ENCODE assay signal across 26 mouse cellular contexts in the genomic region with DNA sequence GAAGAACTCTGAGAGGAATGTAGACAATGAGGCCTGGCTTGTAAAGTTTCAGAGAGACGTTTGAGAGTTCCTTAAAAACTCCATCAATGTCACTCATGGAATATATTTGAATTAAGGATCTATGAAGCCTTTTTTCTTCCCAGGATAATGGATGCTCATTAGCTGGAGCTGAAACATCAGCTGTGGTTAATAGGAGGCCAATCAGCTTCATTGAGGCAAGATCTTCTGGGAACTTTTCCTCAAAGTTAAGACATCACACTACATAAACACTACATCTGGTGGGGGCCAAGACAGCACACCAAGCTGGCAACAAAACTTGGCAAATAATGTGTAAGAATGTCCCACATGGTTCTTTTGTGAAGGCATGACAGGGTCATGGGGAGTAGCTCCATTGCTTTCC.
"Had no signal": no experiment of that assay in that cellular context is flagged by ENCODE, and none has a peak within 500 bp of the region (broad histone marks: within the 10 kb centered on the region; RNA-seq: fewer than 3 reads in every experiment).

No protein-coding gene starts in this region.

- ATAC-seq: hindbrain, postnatal 0 days; intestine, embryonic 16.5 days; liver, embryonic 12.5 days had no signal

- H3K27ac ChIP-seq: heart, adult 2 months; heart, embryonic 10.5 days; hindbrain, embryonic 10.5 days; hindbrain, embryonic 12.5 days; hindbrain, embryonic 15.5 days; hindbrain, postnatal 0 days; kidney, embryonic 15.5 days; kidney, postnatal 0 days; limb, embryonic 13.5 days; limb, embryonic 15.5 days; liver, embryonic 12.5 days; liver, embryonic 14.5 days had no signal

- DNase-seq: gastrocnemius, postnatal 14 days; heart, adult 2 months; heart, postnatal 10 days; heart, postnatal 4 days; kidney, adult 11 months; kidney, adult 2 months; kidney, adult 9 months; kidney, postnatal 14 days; kidney, postnatal 36 days; layer of hippocampus, adult 9-11 months; layer of hippocampus, postnatal 36 days; left cerebral cortex, postnatal 4 days; lung, adult 18-20 months had no signal

- H3K27me3 ChIP-seq: heart, embryonic 12.5 days; hindbrain, embryonic 12.5 days; hindbrain, embryonic 15.5 days; kidney, embryonic 15.5 days; liver, embryonic 12.5 days had no signal

- H3K4me2 ChIP-seq: heart, embryonic 12.5 days; hindbrain, embryonic 12.5 days; hindbrain, embryonic 15.5 days; kidney, embryonic 15.5 days; limb, embryonic 13.5 days; limb, embryonic 15.5 days; liver, embryonic 12.5 days had no signal

- H3K9me3 ChIP-seq: heart, embryonic 10.5 days; hindbrain, embryonic 10.5 days; hindbrain, embryonic 12.5 days; hindbrain, embryonic 15.5 days; kidney, embryonic 15.5 days; limb, embryonic 13.5 days; limb, embryonic 15.5 days; liver, embryonic 12.5 days had no signal

- H3K4me3 ChIP-seq: heart, adult 2 months; heart, embryonic 10.5 days; heart, embryonic 12.5 days; hindbrain, embryonic 10.5 days; hindbrain, embryonic 12.5 days; hindbrain, embryonic 15.5 days; kidney, embryonic 15.5 days; limb, embryonic 13.5 days; limb, embryonic 15.5 days; liver, embryonic 12.5 days had no signal

- H3K36me3 ChIP-seq: heart, embryonic 10.5 days; heart, embryonic 12.5 days; hindbrain, embryonic 10.5 days; hindbrain, embryonic 12.5 days; hindbrain, embryonic 15.5 days; kidney, embryonic 15.5 days; limb, embryonic 13.5 days; limb, embryonic 15.5 days; liver, embryonic 12.5 days had no signal

- H3K9ac ChIP-seq: heart, embryonic 12.5 days; hindbrain, embryonic 12.5 days; hindbrain, embryonic 15.5 days; kidney, embryonic 15.5 days; limb, embryonic 13.5 days; limb, embryonic 15.5 days; liver, embryonic 12.5 days; liver, embryonic 14.5 days had no signal

- H3K4me1 ChIP-seq: heart, embryonic 10.5 days; heart, embryonic 12.5 days; hindbrain, embryonic 10.5 days; hindbrain, embryonic 12.5 days; hindbrain, embryonic 15.5 days; kidney, embryonic 15.5 days; limb, embryonic 15.5 days had no signal
